Mouse (Mus musculus): ENCODE results near the gene Map4k1.

Map4k1 gene

GRCm38 (mm10) chr7:28977556-28977955 lies 4.3 kb upstream of the Map4k1 start:
- DNase-seq (ENCODE audit: low spot score) = no peak

- DNase-seq (ENCODE audit: low spot score) = peak; percentile 33
These were observed 594 bp downstream of the Map4k1 start for GRCm38 (mm10) chr7:28982274-28983013.

GRCm38 (mm10) chr7:28983141-28983564 lies 1.3 kb downstream of the Map4k1 start:
- no peak for DNase-seq (ENCODE audit: low spot score)

- no peak for DNase-seq (ENCODE audit: low spot score)
These were observed 2.0 kb downstream of the Map4k1 start for GRCm38 (mm10) chr7:28983849-28984248.

GRCm38 (mm10) chr7:28984452-28984851 lies 2.6 kb downstream of the Map4k1 start:
- no peak for DNase-seq (ENCODE audit: low spot score)

GRCm38 (mm10) chr7:28985207-28985606 lies 3.4 kb downstream of the Map4k1 start:
- no peak for DNase-seq (ENCODE audit: low spot score)

GRCm38 (mm10) chr7:28990766-28991273 lies 9.0 kb downstream of the Map4k1 start:
- no peak for DNase-seq (ENCODE audit: low spot score)

- DNase-seq (ENCODE audit: low spot score) = no peak
These were observed 9.8 kb downstream of the Map4k1 start for GRCm38 (mm10) chr7:28991616-28992015.

- no peak for DNase-seq (ENCODE audit: low spot score)
These were observed 11.1 kb downstream of the Map4k1 start for GRCm38 (mm10) chr7:28992997-28993396.

GRCm38 (mm10) chr7:28993402-28993801 lies 11.6 kb downstream of the Map4k1 start:
- DNase-seq (ENCODE audit: low spot score) = no peak

- DNase-seq (ENCODE audit: low spot score) = peak; percentile 89
These were observed 19.1 kb downstream of the Map4k1 start for GRCm38 (mm10) chr7:29000651-29001605.

- no peak for DNase-seq (ENCODE audit: low spot score)
These were observed 25.6 kb downstream of the Map4k1 start for GRCm38 (mm10) chr7:29007224-29008101.

GRCm38 (mm10) chr7:29008171-29008570 lies 26.3 kb downstream of the Map4k1 start:
- no peak for DNase-seq (ENCODE audit: low spot score)

GRCm38 (mm10) chr7:29008714-29009113 lies 26.9 kb downstream of the Map4k1 start:
- DNase-seq (ENCODE audit: low spot score) = no peak

GRCm38 (mm10) chr7:29014984-29015383 lies 33.1 kb downstream of the Map4k1 start:
- no peak for DNase-seq (ENCODE audit: low spot score)

- DNase-seq (ENCODE audit: low spot score) = no peak
These were observed 34.6 kb downstream of the Map4k1 start for GRCm38 (mm10) chr7:29016440-29016839.

- DNase-seq (ENCODE audit: low spot score) = no peak
These were observed 35.4 kb downstream of the Map4k1 start for GRCm38 (mm10) chr7:29017222-29017621.

GRCm38 (mm10) chr7:29019447-29020220 lies 37.8 kb downstream of the Map4k1 start:
- DNase-seq (ENCODE audit: low spot score) = peak; percentile 19

GRCm38 (mm10) chr7:29022479-29022878 lies 40.6 kb downstream of the Map4k1 start:
- no peak for DNase-seq (ENCODE audit: low spot score)

- no peak for DNase-seq (ENCODE audit: low spot score)
These were observed 41.7 kb downstream of the Map4k1 start for GRCm38 (mm10) chr7:29023514-29023913.

- DNase-seq (ENCODE audit: low spot score) = no peak
These were observed 43.7 kb downstream of the Map4k1 start for GRCm38 (mm10) chr7:29025566-29025965.

Data from embryo, embryonic 10 days (tissue).